Mouse (Mus musculus) E14TG2a.4 (cell line): Measurements from ENCODE around the gene Mblac2.
"Not testable (repeated sequence)": the region's sequence is repeated elsewhere in the genome, so short reads cannot be mapped to it uniquely, and the experiment has no call there.

Experiments
- H3K27me3 ChIP-seq: 2 replicates; pipeline ENCODE4 v1.6.1; 2014; ENCODE audit warnings: low read length, control low read depth; ENCODE audit not compliant: insufficient read depth
- H3K36me3 ChIP-seq: 2 replicates; pipeline ENCODE4 v1.6.1; 2014; ENCODE audit warnings: low read length, control low read depth; ENCODE audit not compliant: insufficient read depth
- H3K4me1 ChIP-seq: replicated peaks from 2 replicates; pipeline ENCODE4 v1.6.1; 2014; ENCODE audit warnings: low read depth, low read length, control low read depth
- H3K4me3 ChIP-seq: replicated peaks from 2 replicates; pipeline ENCODE4 v1.5.1; 2014; ENCODE audit warnings: mild to moderate bottlenecking, low read length
- H3K9me3 ChIP-seq: 2 replicates; pipeline ENCODE4 v1.6.1; 2014; ENCODE audit warnings: low read length, control low read depth
- CTCF ChIP-seq: conservative IDR thresholded peaks from 2 replicates; pipeline ENCODE4 v1.5.1; 2014; ENCODE audit warnings: low read length
- NANOG ChIP-seq: IDR thresholded peaks from 2 replicates; pipeline ENCODE4 v1.6.1; 2014; ENCODE audit warnings: borderline replicate concordance, low read length, mixed read lengths
- POU5F1 ChIP-seq: IDR thresholded peaks from 2 replicates; pipeline ENCODE4 v1.6.1; 2014; ENCODE audit warnings: low read length, borderline replicate concordance

Gene Mblac2

DNA sequence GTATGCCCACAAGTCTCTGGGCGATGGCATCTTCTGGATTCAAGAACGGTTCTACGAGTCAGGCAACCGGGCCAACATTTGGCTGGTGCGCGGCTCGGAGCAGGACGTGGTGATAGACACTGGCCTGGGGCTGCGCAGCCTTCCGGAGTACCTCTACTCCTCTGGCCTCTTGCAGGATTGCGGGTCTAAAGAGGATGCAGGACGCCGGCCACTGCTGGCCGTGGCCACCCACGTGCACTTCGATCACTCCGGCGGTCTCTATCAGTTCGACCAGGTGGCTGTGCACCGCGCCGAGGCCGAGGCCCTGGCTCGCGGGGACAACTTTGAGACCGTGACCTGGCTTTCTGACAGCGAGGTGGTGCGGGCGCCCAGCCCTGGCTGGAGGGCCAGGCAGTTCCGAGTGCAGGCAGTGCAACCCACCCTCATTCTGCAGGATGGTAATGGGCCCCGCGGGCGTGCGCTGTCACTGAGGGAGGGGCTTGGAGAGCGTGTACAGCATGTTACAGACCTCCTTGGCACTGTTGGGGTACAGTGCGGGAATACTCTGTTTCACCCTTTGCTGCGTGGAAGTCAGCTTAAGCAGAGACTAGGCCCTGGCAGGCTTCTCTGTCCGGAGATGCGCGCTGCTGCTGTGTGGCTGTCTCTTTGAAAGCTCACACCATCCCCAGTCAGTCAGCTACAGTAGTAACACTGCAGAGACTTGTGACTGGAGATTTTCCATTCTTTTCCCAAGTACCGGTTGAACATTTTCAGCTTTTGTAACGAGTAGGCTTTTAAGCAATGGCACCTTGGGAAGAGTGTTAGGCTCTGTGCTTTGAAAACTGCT lies 618 bp downstream of the Mblac2 start:
- Histone ChIP-seq H3K27me3 (no peaks in the 10 kb centered on the region), H3K9me3 (no peaks in the 10 kb centered on the region), H3K36me3 (peaks cover 19% of the 10 kb centered on the region), H3K4me3 (peak overlapping the region; percentile 92), H3K4me1 (peaks cover 56% of the 10 kb centered on the region)
- TF ChIP-seq NANOG = no peak
- TF ChIP-seq POU5F1 = no peak
- no peak for TF ChIP-seq CTCF

DNA sequence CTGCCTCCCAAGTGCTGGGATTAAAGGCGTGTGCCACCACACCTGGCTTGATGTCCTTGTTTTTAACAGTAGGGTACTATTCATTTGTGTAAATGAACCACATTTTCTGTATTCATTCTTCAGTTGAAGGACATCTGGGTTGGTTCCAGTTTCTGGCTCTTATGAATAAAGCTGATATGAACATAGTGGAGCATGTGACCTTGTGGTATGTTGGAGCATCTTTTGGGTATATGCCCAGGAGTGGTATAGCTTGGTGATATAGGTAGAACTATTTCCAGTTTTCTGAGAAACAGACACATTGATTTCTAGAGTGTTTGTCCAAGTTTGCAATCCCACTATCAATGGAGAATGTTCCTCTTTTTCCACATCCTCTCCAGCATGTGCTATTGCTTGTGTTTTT lies 2.8 kb downstream of the Mblac2 start:
- no peak overlapping the region for H3K4me3 ChIP-seq
- TF ChIP-seq CTCF (no peak), NANOG (no peak), POU5F1 (no peak)

GRCm38 (mm10) chr13:81728141-81728540 lies 17.0 kb downstream of the Mblac2 start:
- not testable (repeated sequence) for H3K9me3 ChIP-seq, H3K36me3 ChIP-seq, H3K27me3 ChIP-seq
- peaks cover 11% of the 10 kb centered on the region; the same call in 1 of the 2 replicates for H3K4me1 ChIP-seq
- peak overlapping the region; percentile 23; the same call in 1 of the 2 replicates for H3K4me3 ChIP-seq

More for the DNA sequence above, 2.8 kb downstream of the Mblac2 start:
- H3K4me1 ChIP-seq = peaks cover 37% of the 10 kb centered on the region
- no peaks in the 10 kb centered on the region for H3K9me3 ChIP-seq
- H3K36me3 ChIP-seq = peaks cover 6% of the 10 kb centered on the region
- H3K27me3 ChIP-seq = no peaks in the 10 kb centered on the region

DNA sequence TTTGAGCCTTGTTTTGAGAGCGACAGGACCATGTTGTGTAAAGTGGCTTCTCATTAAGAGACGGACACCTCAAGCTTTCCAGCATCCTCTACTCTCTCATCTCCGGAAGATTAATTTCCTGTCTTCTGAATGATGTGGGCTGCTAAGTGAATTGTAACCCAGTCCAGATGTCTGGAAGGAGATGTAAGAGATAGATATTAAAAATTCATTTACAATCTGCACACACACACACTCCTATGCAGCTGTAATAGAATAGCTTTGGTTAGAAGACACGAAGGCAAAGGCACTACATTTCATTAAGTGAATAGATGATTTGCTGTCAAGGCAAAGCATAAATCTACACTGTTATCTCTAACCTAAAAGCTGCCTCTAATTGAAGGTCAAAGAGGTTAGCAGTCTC lies 18.0 kb downstream of the Mblac2 start:
- Histone ChIP-seq H3K36me3 (no peaks in the 10 kb centered on the region), H3K4me1 (peaks cover 11% of the 10 kb centered on the region; the same call in 1 of the 2 replicates), H3K4me3 (no peak overlapping the region), H3K9me3 (no peaks in the 10 kb centered on the region), H3K27me3 (no peaks in the 10 kb centered on the region)
- TF ChIP-seq CTCF (no peak), POU5F1 (no peak), NANOG (no peak)

DNA sequence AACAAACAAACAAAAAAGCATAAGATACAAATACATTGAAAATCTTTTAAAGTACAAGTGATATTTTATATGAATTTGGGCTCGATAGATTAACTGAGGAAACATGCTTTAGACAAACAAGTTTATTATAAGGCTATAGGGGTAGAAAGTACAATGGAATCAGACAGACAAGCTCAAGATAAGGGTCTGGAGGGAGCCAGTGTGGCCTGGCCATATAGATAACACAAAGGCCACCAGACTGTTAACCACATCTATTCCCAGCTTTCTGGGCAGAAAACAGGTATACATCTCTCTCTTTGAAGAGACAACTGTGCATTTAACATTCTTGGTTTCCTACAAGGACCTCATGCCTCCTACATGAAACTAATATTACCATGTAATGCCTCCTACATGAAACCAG lies 19.2 kb downstream of the Mblac2 start:
- Histone ChIP-seq H3K9me3 (no peaks in the 10 kb centered on the region), H3K4me1 (peaks cover 11% of the 10 kb centered on the region; the same call in 1 of the 2 replicates), H3K27me3 (no peaks in the 10 kb centered on the region), H3K36me3 (no peaks in the 10 kb centered on the region), H3K4me3 (no peak overlapping the region)
- TF ChIP-seq CTCF = no peak
- TF ChIP-seq NANOG = no peak
- no peak for TF ChIP-seq POU5F1

DNA sequence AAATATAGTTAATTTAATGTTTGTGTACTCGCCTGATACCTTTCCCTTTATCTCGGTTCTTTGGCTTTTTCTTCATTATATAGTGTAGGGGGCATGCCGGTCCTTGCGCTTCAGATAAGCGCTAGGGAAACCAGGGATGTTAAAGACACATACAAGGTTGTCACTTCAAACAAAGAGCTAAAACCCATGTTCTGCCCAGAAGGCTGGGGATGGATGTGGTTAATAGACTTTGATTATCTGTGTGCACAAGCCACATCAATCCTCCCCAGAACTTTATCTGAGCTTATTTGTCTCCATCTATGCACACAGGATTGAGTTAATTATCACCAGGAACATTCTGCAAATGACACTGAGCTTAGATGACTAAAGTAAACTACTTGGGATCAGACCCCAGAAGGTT lies 25.5 kb downstream of the Mblac2 start:
- no peak overlapping the region for H3K4me3 ChIP-seq
- no peaks in the 10 kb centered on the region for H3K4me1 ChIP-seq
- H3K27me3 ChIP-seq = no peaks in the 10 kb centered on the region
- no peaks in the 10 kb centered on the region for H3K9me3 ChIP-seq
- TF ChIP-seq NANOG = no peak
- TF ChIP-seq POU5F1 = no peak
- H3K36me3 ChIP-seq = no peaks in the 10 kb centered on the region

DNA sequence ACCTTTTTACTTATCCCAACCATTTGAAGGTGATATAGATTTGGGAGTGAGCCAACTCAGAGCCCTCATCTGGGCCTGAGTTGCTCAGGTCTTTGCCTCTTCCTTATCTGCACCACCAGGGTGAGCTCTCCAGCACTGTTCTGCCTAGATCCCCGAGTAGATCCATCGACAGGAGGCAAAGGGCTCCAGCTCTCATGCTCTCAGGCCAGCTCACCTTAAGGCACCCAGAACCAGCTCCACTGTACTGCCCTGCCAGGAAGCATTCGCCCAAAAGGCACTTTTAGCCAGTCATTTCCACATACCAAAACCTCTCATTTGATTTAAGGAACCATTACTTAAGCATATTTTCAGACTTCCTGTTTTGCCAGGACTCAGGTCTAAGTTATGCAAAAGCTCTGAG lies 29.8 kb downstream of the Mblac2 start:
- Histone ChIP-seq H3K4me3 (no peak overlapping the region), H3K36me3 (no peaks in the 10 kb centered on the region), H3K9me3 (no peaks in the 10 kb centered on the region), H3K4me1 (0 out of 2 replicates have a peak, but pooled peaks cover 5% of the 10 kb centered on the region), H3K27me3 (no peaks in the 10 kb centered on the region)
- TF ChIP-seq CTCF (no peak), NANOG (no peak), POU5F1 (no peak)

DNA sequence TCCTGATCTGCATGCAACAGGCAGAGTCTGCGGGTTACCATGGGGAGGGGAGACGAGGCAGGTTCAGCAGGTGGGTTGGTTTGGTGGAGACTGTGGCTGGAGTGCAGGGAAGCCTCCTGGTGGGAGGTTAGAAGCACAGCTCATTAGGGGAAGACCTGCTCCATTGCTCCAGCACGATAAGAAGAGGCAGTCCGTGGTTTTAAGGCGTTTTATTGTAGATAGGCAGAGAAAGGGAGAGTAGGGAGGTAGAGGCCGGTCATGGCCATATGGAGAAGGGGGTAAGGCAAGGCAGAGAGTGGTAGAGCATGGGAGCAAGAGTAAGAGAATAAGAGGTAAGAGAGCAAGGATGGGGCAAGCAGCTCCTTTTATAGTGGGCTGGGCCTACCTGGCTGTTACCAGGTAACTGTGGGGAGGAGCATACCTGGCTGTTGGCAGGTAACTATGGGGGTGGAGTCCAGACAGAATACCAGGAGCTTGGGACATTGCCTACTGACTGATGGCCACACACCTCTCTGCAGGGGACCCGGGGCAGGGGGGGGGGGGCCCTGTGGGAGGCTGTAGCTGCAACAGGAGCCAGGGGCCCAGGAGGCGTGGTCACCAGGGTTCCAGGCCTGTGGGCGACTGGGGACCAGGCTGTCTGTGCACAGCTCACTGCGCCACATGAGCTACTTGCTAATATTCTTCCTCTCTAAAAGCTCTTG lies 32.4 kb downstream of the Mblac2 start:
- TF ChIP-seq POU5F1 (no peak), CTCF (no peak), NANOG (no peak)
- H3K27me3 ChIP-seq = no peaks in the 10 kb centered on the region
- no peaks in the 10 kb centered on the region for H3K36me3 ChIP-seq
- no peaks in the 10 kb centered on the region for H3K9me3 ChIP-seq
- H3K4me3 ChIP-seq = no peak overlapping the region
- H3K4me1 ChIP-seq = 0 out of 2 replicates have a peak, but pooled peaks cover 5% of the 10 kb centered on the region

DNA sequence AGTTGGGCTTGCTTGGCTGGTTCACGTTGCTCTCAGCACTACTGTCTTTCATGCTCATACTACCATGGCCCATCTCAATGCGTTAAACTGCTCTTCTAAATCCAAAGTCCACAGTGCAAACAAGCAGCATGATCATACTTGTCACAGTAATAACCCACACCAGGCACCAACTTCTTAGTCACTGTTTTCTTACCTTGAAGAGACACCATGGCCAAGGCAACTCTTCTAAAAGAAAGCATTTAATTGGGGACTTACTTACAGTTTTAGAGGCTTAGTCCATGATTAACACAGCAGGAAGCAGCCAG lies 32.9 kb downstream of the Mblac2 start:
- H3K36me3 ChIP-seq = no peaks in the 10 kb centered on the region
- no peak overlapping the region for H3K4me3 ChIP-seq
- H3K27me3 ChIP-seq = no peaks in the 10 kb centered on the region
- no peaks in the 10 kb centered on the region for H3K9me3 ChIP-seq
- no peak for TF ChIP-seq CTCF
- 0 out of 2 replicates have a peak, but pooled peaks cover 5% of the 10 kb centered on the region for H3K4me1 ChIP-seq
